Mouse (Mus musculus): ENCODE measurements around the gene Hyou1. TPM values are rescaled to one million over a fixed set of nuclear protein-coding genes. Genes with fewer than 3 reads are reported as not detected.

Hyou1 gene
- polyA plus RNA-seq, 1 experiment from 2014 or later, result 17.8 TPM

DNA sequence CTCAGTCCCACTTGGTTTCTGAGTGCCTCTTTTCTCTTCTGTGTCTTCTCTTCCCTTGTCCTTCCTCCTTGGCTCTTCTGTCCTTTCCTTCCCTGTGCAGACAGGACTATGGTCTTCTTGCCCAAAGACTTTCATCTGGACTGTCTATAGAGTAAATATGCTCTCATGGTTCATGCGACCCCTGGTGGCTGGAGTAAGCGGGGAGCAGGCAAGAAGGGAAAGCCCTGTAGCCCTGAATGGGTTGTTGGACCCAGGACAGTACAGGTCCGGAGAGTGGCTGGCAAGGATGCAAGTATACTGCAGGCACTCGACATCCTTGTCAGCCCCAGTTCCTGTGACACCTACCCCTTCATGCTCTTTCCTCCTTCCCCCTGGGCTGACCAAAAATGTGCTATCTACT is 12.2 kb downstream of the Hyou1 start:
- Histone ChIP-seq H3K4me1 (ENCODE audit: control insufficient read depth, insufficient read depth, low read length) (no peaks in the 10 kb centered on the region), H3K4me3 (ENCODE audit: low read depth, low read length) (no peak overlapping the region), H3K9ac (ENCODE audit: low read length) (no peak overlapping the region), H3K4me2 (ENCODE audit: low read length) (no peak overlapping the region), H3K27me3 (replicated peaks; ENCODE audit: control insufficient read depth, insufficient read depth, low read length) (no peaks in the 10 kb centered on the region), H3K9me3 (replicated peaks; ENCODE audit: control insufficient read depth, low read length) (no peaks in the 10 kb centered on the region), H3K27ac (ENCODE audit: low read depth, low read length) (no peak overlapping the region; the same call in 1 of the 2 replicates), H3K36me3 (ENCODE audit: control insufficient read depth, insufficient read depth, low read length) (peaks cover 61% of the 10 kb centered on the region)
- WGBS, result 32% methylated on average over 4 of the region's 4 CpGs
- ATAC-seq (peak; percentile 61; the same call in 1 of the 2 replicates), DNase-seq (ENCODE audit: low spot score) (peak; percentile 72)

DNA sequence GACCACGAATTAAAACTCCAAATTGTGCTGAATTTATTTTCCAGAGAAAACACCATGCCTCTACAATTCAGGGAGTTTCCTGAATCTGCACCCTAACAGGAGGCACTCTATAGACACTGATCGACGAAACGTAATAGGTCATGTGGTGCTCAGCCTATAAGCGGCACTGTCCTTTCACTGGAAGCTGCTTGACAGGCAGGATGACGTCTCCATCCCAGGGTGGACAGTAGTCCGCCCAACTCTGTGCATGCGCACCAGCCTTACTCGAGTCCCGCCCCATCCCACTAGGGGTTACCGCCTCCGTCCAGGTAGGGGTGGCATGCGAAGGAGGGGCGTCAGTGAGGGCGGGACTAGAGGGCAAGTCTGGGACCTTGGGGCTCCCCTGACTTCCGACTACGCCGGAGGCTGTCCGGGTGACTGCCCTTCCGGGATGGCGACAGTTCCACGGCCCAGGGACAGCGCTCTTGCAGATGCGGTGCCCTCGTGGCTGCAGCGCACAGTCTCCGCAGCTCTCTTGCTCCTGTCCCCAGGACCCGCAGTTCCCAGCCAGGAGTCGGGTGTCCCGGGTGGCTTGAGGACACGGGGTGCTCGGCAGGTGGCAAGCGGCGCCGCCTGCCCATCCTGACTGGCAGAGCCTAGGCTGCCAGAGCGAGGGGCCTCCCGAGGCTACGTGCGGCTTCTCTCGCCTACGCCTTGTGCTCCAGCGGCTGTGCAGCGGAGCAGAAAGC is 17.6 kb downstream of the Hyou1 start, which contains the start of gene Slc37a4:
TSS of gene Slc37a4 (plus strand) at position 169 of the 728 bp plus-strand sequence.
- Histone ChIP-seq H3K4me3 (ENCODE audit: low read depth, low read length) (peak within 1 kb of the TSS; percentile 66), H3K4me1 (ENCODE audit: control insufficient read depth, insufficient read depth, low read length) (0 out of 2 replicates have a peak, but pooled peaks cover 6% of the 10 kb centered on the region), H3K9me3 (replicated peaks; ENCODE audit: control insufficient read depth, low read length) (no peaks in the 10 kb centered on the region), H3K4me2 (ENCODE audit: low read length) (peak within 1 kb of the TSS; percentile 71), H3K9ac (ENCODE audit: low read length) (peak within 1 kb of the TSS; percentile 69), H3K27ac (ENCODE audit: low read depth, low read length) (peak within 1 kb of the TSS; percentile 39; the same call in 1 of the 2 replicates), H3K36me3 (ENCODE audit: control insufficient read depth, insufficient read depth, low read length) (peaks cover 39% of the 10 kb centered on the region), H3K27me3 (replicated peaks; ENCODE audit: control insufficient read depth, insufficient read depth, low read length) (no peaks in the 10 kb centered on the region)
- DNase-seq (ENCODE audit: low spot score), result peak; percentile 95
- peak; percentile 97 for ATAC-seq
- under 1% methylated on average over 42 of the region's 43 CpGs for WGBS

DNA sequence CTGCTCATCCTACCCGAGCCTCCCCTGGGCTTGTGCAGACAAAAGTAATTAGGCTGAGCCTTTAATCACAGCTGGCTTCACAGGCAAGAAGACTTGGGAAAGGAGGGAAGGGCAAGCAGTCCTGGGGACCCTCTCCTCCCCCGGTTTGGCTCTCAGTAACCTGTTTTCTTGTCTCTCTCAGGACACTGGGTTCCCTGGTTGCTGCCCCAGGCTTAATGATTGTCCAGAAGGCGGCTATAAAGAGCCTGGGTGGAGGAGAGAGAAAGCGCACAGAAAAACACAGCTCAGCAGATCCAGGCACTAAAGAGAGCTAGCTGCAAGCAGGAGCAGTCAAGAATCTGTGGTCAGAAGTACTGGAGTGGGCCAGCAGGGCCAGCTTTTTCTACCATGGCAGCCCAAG is 18.8 kb downstream of the Hyou1 start:
- ATAC-seq (no peak), DNase-seq (ENCODE audit: low spot score) (no peak)
- whole genome bisulfite sequencing, result 15% methylated on average over 4 of the region's 4 CpGs
- Histone ChIP-seq H3K36me3 (ENCODE audit: control insufficient read depth, insufficient read depth, low read length) (peaks cover 40% of the 10 kb centered on the region), H3K9me3 (replicated peaks; ENCODE audit: control insufficient read depth, low read length) (no peaks in the 10 kb centered on the region), H3K4me2 (ENCODE audit: low read length) (peak overlapping the region; percentile 71), H3K27ac (ENCODE audit: low read depth, low read length) (no peak overlapping the region), H3K4me1 (ENCODE audit: control insufficient read depth, insufficient read depth, low read length) (0 out of 2 replicates have a peak, but pooled peaks cover 6% of the 10 kb centered on the region), H3K27me3 (replicated peaks; ENCODE audit: control insufficient read depth, insufficient read depth, low read length) (no peaks in the 10 kb centered on the region), H3K4me3 (ENCODE audit: low read depth, low read length) (peak overlapping the region; percentile 66), H3K9ac (ENCODE audit: low read length) (peak overlapping the region; percentile 4; the same call in 1 of the 2 replicates)

DNA sequence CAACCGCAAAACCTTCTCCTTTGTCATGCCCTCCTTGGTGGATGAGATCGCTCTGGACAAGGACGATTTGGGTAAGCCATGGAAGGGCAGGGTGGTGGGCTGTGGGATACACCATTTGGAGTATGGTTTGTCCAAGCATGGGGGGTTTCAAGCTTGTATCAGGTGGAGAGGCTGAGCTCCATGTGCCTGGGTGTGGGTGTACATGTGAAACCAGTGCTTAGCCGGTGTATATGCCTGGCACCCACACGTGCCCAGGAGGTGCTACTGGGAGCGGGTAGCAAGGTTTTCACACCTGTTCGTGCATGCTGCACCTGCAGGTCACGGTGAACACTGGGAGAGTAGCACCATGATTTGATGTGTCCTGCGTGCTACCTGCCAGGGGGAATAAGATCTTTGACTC is 19.3 kb downstream of the Hyou1 start:
- H3K9me3 ChIP-seq (replicated peaks; ENCODE audit: control insufficient read depth, low read length), result no peaks in the 10 kb centered on the region
- ATAC-seq (no peak), DNase-seq (ENCODE audit: low spot score) (no peak)
- 84% methylated on average over 9 of the region's 9 CpGs for WGBS
- no peaks in the 10 kb centered on the region for H3K27me3 ChIP-seq (replicated peaks; ENCODE audit: control insufficient read depth, insufficient read depth, low read length)
- 0 out of 2 replicates have a peak, but pooled peaks cover 6% of the 10 kb centered on the region for H3K4me1 ChIP-seq (ENCODE audit: control insufficient read depth, insufficient read depth, low read length)
- peak overlapping the region; percentile 66; the same call in 1 of the 2 replicates for H3K4me3 ChIP-seq (ENCODE audit: low read depth, low read length)
- H3K27ac ChIP-seq (ENCODE audit: low read depth, low read length), result no peak overlapping the region
- H3K4me2 ChIP-seq (ENCODE audit: low read length), result peak overlapping the region; percentile 71
- peaks cover 45% of the 10 kb centered on the region for H3K36me3 ChIP-seq (ENCODE audit: control insufficient read depth, insufficient read depth, low read length)
- H3K9ac ChIP-seq (ENCODE audit: low read length), result 0 out of 2 replicates have a peak overlapping the region, but pooled peaks have one; percentile 4

DNA sequence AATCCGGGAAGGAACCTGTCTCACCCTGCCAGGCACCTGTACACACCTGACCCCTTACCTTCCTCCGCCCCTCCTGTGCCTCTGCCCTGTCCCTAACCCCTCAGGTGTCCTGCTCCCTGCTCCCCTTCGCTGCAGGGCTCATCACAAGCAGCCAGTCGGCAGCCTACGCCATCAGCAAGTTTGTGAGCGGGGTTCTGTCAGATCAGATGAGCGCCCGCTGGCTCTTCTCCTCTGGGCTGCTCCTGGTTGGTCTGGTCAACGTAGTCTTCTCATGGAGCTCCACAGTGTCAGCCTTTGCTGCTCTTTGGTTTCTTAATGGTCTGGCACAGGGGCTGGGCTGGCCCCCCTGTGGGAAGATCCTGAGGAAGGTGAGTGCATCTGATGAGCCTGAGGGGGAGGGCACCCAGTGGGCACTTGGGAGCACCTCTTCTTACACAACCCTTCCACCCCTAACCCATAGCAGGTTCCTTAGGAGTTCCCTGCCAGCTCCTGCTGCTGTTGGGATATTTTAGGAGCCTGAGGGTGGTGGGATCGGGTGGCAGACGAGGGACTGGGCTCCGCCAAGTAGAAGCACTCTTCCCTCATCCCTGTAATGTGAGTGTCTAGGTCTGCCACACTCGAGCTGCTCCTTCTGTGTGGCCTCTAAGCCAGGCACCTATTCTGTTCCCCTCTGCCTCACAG is 20.0 kb downstream of the Hyou1 start:
- 88% methylated on average over 13 of the region's 13 CpGs for WGBS
- Histone ChIP-seq H3K4me1 (ENCODE audit: control insufficient read depth, insufficient read depth, low read length) (0 out of 2 replicates have a peak, but pooled peaks cover 6% of the 10 kb centered on the region), H3K4me3 (ENCODE audit: low read depth, low read length) (no peak overlapping the region), H3K36me3 (ENCODE audit: control insufficient read depth, insufficient read depth, low read length) (peaks cover 52% of the 10 kb centered on the region), H3K4me2 (ENCODE audit: low read length) (no peak overlapping the region), H3K9me3 (replicated peaks; ENCODE audit: control insufficient read depth, low read length) (no peaks in the 10 kb centered on the region), H3K27ac (ENCODE audit: low read depth, low read length) (no peak overlapping the region), H3K9ac (ENCODE audit: low read length) (no peak overlapping the region), H3K27me3 (replicated peaks; ENCODE audit: control insufficient read depth, insufficient read depth, low read length) (no peaks in the 10 kb centered on the region)
- DNase-seq (ENCODE audit: low spot score) (no peak), ATAC-seq (no peak)

DNA sequence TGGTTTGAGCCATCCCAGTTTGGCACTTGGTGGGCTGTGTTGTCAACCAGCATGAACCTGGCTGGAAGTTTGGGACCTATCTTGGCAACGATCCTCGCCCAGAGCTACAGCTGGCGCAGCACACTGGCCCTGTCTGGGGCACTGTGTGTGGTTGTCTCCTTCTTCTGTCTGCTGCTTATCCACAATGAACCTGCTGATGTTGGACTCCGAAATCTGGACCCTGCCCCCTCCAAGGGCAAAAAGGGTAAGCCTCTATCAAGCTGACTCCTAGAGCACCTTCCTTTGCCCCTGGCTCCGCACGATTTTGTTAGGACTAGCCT is 20.5 kb downstream of the Hyou1 start:
- DNase-seq (ENCODE audit: low spot score) (no peak), ATAC-seq (no peak)
- Histone ChIP-seq H3K4me1 (ENCODE audit: control insufficient read depth, insufficient read depth, low read length) (0 out of 2 replicates have a peak, but pooled peaks cover 6% of the 10 kb centered on the region), H3K4me2 (ENCODE audit: low read length) (no peak overlapping the region), H3K4me3 (ENCODE audit: low read depth, low read length) (no peak overlapping the region), H3K9me3 (replicated peaks; ENCODE audit: control insufficient read depth, low read length) (no peaks in the 10 kb centered on the region), H3K36me3 (ENCODE audit: control insufficient read depth, insufficient read depth, low read length) (peaks cover 57% of the 10 kb centered on the region), H3K9ac (ENCODE audit: low read length) (no peak overlapping the region), H3K27ac (ENCODE audit: low read depth, low read length) (no peak overlapping the region), H3K27me3 (replicated peaks; ENCODE audit: control insufficient read depth, insufficient read depth, low read length) (no peaks in the 10 kb centered on the region)
- WGBS, result 91% methylated on average over 6 of the region's 6 CpGs

DNA sequence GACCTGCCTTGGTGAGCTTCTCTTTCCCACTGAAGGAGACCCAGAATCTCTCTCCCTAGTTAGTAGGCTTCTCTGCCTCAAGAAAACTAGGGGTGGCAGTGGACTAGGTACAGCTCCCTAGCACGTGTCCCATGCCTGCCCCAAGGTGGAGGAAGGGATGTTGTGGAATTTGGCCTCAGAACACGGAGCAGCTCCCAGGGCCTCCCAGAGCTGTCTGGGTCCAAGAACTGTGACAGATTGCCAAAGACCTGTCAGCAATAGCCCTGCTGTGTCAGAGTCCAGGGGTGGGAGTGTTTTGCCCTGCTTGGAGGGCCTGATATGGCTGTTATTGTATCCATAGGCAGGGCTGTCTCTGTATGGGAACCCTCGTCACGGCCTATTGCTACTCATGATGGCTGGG is 21.8 kb downstream of the Hyou1 start:
- no peak overlapping the region for H3K4me3 ChIP-seq (ENCODE audit: low read depth, low read length)
- H3K4me2 ChIP-seq (ENCODE audit: low read length), result no peak overlapping the region
- H3K9ac ChIP-seq (ENCODE audit: low read length), result no peak overlapping the region
- H3K4me1 ChIP-seq (ENCODE audit: control insufficient read depth, insufficient read depth, low read length), result peaks cover 8% of the 10 kb centered on the region
- 84% methylated on average over 4 of the region's 4 CpGs for WGBS
- no peaks in the 10 kb centered on the region for H3K27me3 ChIP-seq (replicated peaks; ENCODE audit: control insufficient read depth, insufficient read depth, low read length)
- peaks cover 66% of the 10 kb centered on the region for H3K36me3 ChIP-seq (ENCODE audit: control insufficient read depth, insufficient read depth, low read length)
- ATAC-seq (no peak), DNase-seq (ENCODE audit: low spot score) (no peak)
- H3K9me3 ChIP-seq (replicated peaks; ENCODE audit: control insufficient read depth, low read length), result no peaks in the 10 kb centered on the region
- no peak overlapping the region for H3K27ac ChIP-seq (ENCODE audit: low read depth, low read length)

DNA sequence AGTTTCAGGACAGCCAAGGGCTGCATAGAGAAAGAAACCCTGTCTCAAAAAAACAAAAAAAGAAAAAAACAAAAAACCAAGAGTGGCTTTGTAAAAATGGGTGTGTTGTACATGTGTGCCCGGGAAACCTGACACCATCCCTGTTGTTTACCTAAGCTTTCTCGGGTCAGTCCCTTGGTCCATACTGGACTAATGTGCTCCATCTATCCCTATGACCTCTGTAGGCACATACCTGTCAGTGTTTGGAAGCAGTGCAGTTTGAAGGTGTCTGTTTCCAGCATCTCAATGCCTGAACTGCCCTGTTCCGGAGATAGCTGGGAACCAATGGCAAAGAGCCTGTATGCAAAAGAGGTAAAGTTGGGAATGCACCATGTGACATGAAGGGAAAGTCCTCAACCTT is 25.7 kb downstream of the Hyou1 start:
- WGBS, result 91% methylated on average over 3 of the region's 3 CpGs
- H3K9me3 ChIP-seq (replicated peaks; ENCODE audit: control insufficient read depth, low read length), result no peaks in the 10 kb centered on the region
- H3K4me1 ChIP-seq (ENCODE audit: control insufficient read depth, insufficient read depth, low read length), result peaks cover 10% of the 10 kb centered on the region
- peaks cover 67% of the 10 kb centered on the region for H3K36me3 ChIP-seq (ENCODE audit: control insufficient read depth, insufficient read depth, low read length)
- no peak overlapping the region for H3K27ac ChIP-seq (ENCODE audit: low read depth, low read length)
- H3K4me3 ChIP-seq (ENCODE audit: low read depth, low read length), result no peak overlapping the region
- no peak overlapping the region for H3K4me2 ChIP-seq (ENCODE audit: low read length)
- ATAC-seq (no peak), DNase-seq (ENCODE audit: low spot score) (no peak)
- no peaks in the 10 kb centered on the region for H3K27me3 ChIP-seq (replicated peaks; ENCODE audit: control insufficient read depth, insufficient read depth, low read length)
- no peak overlapping the region for H3K9ac ChIP-seq (ENCODE audit: low read length)

Measured in forebrain, embryonic 14.5 days (tissue).